Mouse (Mus musculus): ENCODE data around the gene Abcb10. TPM values are rescaled to one million over a fixed set of nuclear protein-coding genes. Genes with fewer than 3 reads are reported as not detected.

Gene Abcb10
- 6.5 and 8.5 TPM in 2 replicates for total RNA-seq (2023)

DNA sequence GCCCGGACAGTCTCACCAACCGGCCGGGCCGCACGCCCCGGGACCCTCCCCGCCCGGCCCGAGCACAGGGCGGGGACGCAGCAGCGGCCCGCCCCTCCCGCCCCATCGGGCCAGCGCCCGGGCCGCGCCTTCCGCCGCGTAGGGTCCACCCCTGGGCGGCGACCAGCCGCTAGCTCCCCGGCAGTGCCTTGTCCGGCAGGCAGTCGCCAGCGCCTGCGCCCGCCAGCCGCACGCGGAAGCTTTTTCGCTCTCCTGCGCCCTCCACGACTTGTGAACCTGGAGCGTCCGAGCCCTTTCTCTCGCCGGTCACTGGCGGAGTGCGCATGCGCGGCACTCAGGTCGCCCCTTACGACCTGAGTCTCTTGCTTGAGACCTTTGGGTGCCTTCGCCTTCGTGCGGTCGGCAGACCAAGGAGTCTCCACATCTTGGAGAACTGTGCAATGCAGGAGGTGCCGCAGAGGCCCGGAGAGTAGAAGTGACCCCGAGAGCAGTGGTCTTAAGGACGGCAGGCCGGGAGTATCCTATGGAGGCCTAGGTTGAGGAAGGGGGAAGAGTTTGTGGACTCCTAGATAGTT lies at the start of gene Abcb10:
Abcb10 (minus strand) TSS at position 297 of the 575 bp plus-strand sequence.

DNA sequence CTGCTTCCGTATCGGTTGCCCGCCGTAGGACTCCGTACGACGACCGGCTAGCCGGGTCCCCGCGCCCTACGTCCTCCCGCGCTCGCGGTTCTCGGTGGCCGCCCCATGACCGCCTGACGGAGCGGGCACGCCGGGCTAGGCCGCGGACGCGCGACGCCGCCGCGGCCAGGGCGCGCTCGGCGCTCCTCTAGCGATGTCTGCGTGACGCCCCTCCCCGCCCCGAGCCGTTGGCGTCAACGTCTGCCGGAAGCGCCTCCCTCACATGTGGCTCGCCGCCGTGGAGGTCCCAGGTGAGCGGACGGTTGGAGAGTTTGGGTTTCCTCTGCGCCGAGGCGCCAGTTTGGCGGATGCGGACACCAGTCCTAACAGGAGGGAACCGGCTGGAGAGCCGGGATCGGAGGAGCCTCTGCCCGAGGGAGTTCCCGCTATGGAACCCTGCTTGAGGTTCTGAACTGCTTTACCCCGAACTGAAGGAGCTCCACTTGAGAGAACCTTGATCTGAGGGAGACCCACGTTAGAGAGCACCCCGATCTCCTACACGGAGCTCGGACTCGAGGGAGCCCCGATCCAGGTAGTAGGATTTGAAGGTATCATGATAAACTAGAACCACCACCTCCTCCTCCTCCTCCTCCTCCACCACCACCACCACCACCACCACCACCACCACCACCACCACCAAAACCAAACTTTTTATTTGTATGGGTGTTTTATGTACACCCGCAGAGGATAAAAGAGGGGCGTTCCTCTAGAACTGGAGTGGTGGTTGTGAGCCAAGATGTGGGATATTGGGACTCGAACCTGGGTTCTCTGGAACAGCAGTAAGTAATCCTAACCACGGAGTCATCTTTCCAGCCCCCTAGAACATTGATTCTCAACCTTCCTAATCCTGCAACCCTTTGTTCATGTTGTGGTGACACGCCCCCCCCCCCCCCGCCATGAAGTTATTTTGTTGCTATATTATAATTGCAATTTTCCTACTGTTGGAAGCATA lies 38.6 kb upstream of the Abcb10 start, which contains the start of the genes Taf5l and Urb2:
Taf5l (minus strand) TSS at position 161 of the 991 bp plus-strand sequence.
Urb2 (plus strand) TSS at position 272 of the 991 bp plus-strand sequence.

DNA sequence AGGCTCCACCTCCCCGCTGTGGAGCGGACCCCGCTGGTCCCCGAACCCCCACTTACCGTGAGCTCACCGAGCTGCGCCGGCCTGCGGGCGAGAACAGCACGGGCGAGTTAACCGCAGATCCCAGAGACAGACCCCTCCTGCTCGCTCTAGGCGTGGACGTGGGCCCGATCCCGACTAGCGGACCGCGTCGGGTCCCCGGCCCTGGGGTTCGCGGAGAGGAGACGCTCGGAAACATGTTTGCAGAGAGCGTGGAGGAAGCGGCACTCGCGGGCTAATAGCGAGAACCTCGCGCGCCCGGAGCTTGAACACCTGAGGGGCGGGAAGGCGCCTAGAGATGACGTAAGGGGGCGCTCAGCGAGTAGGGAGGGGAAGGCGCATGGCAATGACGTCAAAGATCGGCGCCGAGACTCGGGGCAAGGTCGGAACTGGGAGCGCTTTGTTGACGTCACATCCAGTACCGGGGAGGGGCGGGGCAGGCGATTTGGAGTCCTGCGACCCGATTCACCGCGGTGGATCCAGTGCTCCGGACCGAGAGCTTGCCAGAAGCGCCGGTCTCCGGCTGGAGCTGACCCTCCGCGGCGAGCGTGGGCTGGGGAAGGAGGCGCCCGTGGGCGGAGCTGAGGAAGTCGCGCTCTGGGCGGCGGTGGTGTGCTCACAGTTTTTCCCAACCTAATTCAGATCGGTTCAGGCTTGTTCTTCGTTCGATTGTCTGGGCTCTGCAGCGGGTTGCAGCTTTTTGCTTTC lies 33.8 kb downstream of the Abcb10 start, which contains the start of gene Nup133:
Nup133 (minus strand) TSS at position 324 of the 744 bp plus-strand sequence.

Other genes with a start within 250 kb of the Abcb10 start
- gene Rab4a, start 177.1 kb downstream of the Abcb10 start, total RNA-seq (2023), result 0.61 TPM in 1 of 2 replicates, not detected in the other
- 4.7 and 6.5 TPM in 2 replicates for gene Ccsap, start 122.9 kb downstream of the Abcb10 start, total RNA-seq (2023)
- gene Acta1, start 88.4 kb downstream of the Abcb10 start, total RNA-seq (2023), result 0.36 and 1.7 TPM in 2 replicates
- 14.9 and 22.2 TPM in 2 replicates for gene Nup133, start 33.9 kb downstream of the Abcb10 start, total RNA-seq (2023)
- 15.4 and 18.0 TPM in 2 replicates for gene Taf5l, start 38.3 kb upstream of the Abcb10 start, total RNA-seq (2023)
- gene Urb2, start 38.4 kb upstream of the Abcb10 start, total RNA-seq (2023), result 4.8 and 7.1 TPM in 2 replicates
- 7.6 and 17.7 TPM in 2 replicates for gene Galnt2, start 248.3 kb upstream of the Abcb10 start, total RNA-seq (2023)

Data from neutrophil, adult 65 days (primary cell).